Mouse (Mus musculus) heart, adult 2 months (tissue): ENCODE results near the gene Ccdc12.

Source experiments
- CTCF ChIP-seq: fragments of 200-600 bp; IDR thresholded peaks from 2 replicates; pipeline ENCODE4 v1.8.1; 2022; ENCODE audit warnings: antibody characterized with exemption, mild to moderate bottlenecking, moderate library complexity
- POLR2A ChIP-seq: fragments of 200-500 bp; IDR thresholded peaks from 2 replicates; pipeline ENCODE4 v1.6.1; 2011; ENCODE audit warnings: mild to moderate bottlenecking, low read depth, low read length, control low read depth; ENCODE audit not compliant: insufficient read depth

DNA sequence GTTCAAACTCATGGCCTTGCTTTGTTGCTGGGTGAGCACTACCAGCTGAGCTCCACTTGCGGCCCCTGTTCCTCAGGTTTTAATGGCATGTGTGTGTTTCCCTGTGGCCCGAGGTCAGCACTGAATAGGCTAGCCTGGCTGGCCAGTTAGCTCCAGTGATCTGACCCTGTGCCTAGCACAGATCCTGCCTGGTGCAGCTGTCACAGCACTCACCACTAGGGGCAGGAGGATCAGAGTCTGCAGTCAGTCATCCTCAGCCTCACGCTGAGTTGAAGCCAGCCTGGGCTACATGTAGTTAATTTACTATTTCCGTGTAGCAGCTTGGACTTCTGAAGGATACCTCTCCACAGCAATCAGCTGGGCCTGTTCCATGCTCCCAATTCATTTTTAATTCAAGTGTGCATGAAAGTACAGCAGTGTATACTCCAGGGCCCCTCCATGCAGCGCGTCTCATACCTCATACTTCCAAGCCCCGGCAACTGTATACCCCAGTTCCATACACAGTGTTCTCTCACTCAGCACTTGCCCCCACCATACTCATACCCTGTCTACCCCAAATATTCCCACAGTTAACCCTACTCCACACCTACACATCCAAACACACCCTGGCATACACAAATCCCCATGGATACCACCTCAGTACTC lies 16.3 kb downstream of the Ccdc12 start:
- no peak for TF ChIP-seq POLR2A
- peak; percentile 85 for TF ChIP-seq CTCF
